Mouse (Mus musculus) heart, embryonic 10.5 days (tissue): ENCODE results near the gene Cdca7. TPM values are rescaled to one million over a fixed set of nuclear protein-coding genes. Genes with fewer than 3 reads are reported as not detected.
A peak's percentile ranks its signal among the peaks of the same experiment; 100 is the strongest.

ENCODE experiments used
- DNase-seq: peaks from one replicate; pipeline ENCODE4 v3.0.0-alpha.2; 2017; ENCODE audit warnings: low spot score
- H3K27ac ChIP-seq: fragments of 300-500 bp; sonication (generic); 2 replicates; pipeline ENCODE4 v1.5.1; 2016; ENCODE audit warnings: mild to moderate bottlenecking
- H3K27me3 ChIP-seq: fragments of 300-500 bp; sonication (generic); 2 replicates; pipeline ENCODE4 v1.6.1; 2016; ENCODE audit warnings: mild to moderate bottlenecking; ENCODE audit not compliant: poor library complexity, insufficient read depth, severe bottlenecking
- H3K36me3 ChIP-seq: fragments of 300-500 bp; sonication (generic); 2 replicates; pipeline ENCODE4 v1.6.1; 2016; ENCODE audit warnings: mild to moderate bottlenecking, moderate library complexity
- H3K4me1 ChIP-seq: fragments of 300-500 bp; sonication (generic); 2 replicates; pipeline ENCODE4 v1.6.1; 2016; ENCODE audit warnings: mild to moderate bottlenecking
- H3K4me3 ChIP-seq: fragments of 300-500 bp; sonication (generic); 2 replicates; pipeline ENCODE4 v1.5.1; 2016; ENCODE audit warnings: mild to moderate bottlenecking, moderate library complexity
- H3K9me3 ChIP-seq: fragments of 300-500 bp; sonication (generic); 2 replicates; pipeline ENCODE4 v1.6.1; 2016; ENCODE audit warnings: mild to moderate bottlenecking, moderate library complexity
- whole genome bisulfite sequencing: fragments of 180-500 bp; shearing (Covaris S2); methylation state at CpG from one replicate; pipeline ENCODE4 v1.1.7; 2016; 5-methylcytosine and 5-hydroxymethylcytosine counted together
- polyA plus RNA-seq: library from polyadenylated mRNA; unstranded; fragments of >200 nt; fragmentation: Nextera tagmentation; extraction: Ambion mirVana; gene quantifications from 2 replicates; pipeline ENCODE4 v1.2.1, GENCODE M21; 2016

Cdca7 gene
- polyA plus RNA-seq, result 72.0 and 119 TPM in 2 replicates

DNA sequence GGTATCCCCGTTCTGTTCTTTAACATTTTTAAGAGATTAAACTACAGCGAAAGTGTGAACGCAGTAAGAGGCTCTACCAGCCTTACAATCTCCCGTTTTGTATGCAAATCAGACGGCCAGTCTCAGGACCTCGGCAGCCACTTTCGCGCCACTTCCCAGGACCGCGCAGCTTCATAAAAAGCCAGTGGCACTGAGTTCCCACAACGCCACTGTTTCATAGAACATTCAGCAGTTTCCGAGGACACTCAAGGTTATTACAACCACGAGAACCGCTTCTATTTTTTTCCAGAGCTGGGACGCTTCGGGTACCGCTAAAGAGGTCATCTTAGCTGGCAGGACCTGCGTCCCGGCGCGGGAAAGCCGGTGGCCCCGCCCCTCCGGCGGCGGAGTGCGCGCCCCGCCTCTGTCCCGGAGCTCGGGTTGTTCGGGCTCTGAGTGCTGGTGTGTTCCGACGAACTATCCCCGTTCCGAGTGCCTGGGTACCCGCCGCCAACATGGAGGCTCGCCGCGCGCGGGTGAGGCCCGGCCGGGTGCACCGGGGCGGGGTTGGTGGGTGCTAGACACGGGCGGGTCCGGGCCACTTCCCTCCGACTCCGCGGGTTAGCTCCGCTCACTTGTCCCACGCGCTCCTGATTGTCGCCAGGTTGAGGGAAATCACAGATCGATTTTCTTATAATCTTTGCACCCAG, at the start of gene Cdca7:
Gene Cdca7, plus strand, starts transcription at position 363 of the 689 bp plus-strand sequence.
- peak within 1 kb of the TSS; percentile 77 for H3K4me3 ChIP-seq
- peak within 1 kb of the TSS; percentile 95 for H3K27ac ChIP-seq
- no peaks in the 10 kb centered on the region for H3K9me3 ChIP-seq
- DNase-seq, result peak; percentile 93
- peaks cover 23% of the 10 kb centered on the region for H3K36me3 ChIP-seq
- under 1% methylated on average over 58 of the region's 58 CpGs for WGBS
- peaks cover 41% of the 10 kb centered on the region for H3K4me1 ChIP-seq
- no peaks in the 10 kb centered on the region for H3K27me3 ChIP-seq

DNA sequence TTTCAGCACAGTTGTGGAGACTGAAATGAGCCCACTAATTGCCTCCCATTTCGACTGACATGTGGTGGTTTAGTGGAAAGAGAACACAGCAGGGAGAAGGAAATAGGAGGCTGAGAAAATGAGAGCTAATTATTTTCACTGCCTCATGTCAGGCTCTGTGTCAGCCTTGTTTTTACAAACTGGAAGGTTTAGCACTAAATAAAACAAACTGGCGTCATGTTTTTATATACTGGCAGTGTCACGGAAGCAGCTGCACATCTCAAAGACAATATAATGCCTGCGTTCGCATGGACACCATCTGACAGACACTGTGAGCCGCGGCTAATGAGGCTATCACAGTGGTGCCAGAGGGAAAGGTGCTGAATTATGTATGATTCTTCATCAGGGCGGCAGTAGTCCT, 49.2 kb upstream of the Cdca7 start:
- H3K4me1 ChIP-seq, result no peaks in the 10 kb centered on the region
- 75% methylated on average over 8 of the region's 8 CpGs for WGBS
- no peaks in the 10 kb centered on the region for H3K27me3 ChIP-seq
- H3K4me3 ChIP-seq, result no peak overlapping the region
- DNase-seq, result no peak
- H3K9me3 ChIP-seq, result no peaks in the 10 kb centered on the region
- H3K27ac ChIP-seq, result no peak overlapping the region
- no peaks in the 10 kb centered on the region for H3K36me3 ChIP-seq

DNA sequence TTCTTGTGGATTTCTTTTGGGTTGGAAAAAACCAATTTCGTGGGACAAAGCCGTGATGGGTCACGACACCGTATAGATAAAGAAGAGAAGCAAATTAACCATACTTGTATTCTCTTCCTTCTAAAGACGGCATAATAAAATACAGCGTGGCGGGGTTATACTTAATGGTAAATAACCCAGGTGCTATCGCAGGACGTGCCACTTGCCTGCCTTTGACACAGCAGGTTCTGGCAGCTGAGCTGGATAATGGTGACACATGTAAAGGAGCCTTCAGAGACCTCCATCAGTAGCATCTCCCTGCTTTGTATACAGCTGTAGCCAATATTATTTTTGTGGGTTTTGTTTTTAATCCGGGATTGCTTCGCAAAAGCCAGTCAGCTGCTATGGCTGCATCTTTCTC, 48.7 kb upstream of the Cdca7 start:
- Histone ChIP-seq H3K27ac (no peak overlapping the region), H3K4me3 (no peak overlapping the region), H3K4me1 (no peaks in the 10 kb centered on the region), H3K9me3 (no peaks in the 10 kb centered on the region), H3K36me3 (no peaks in the 10 kb centered on the region), H3K27me3 (no peaks in the 10 kb centered on the region)
- 87% methylated on average over 11 of the region's 11 CpGs for WGBS
- no peak for DNase-seq

DNA sequence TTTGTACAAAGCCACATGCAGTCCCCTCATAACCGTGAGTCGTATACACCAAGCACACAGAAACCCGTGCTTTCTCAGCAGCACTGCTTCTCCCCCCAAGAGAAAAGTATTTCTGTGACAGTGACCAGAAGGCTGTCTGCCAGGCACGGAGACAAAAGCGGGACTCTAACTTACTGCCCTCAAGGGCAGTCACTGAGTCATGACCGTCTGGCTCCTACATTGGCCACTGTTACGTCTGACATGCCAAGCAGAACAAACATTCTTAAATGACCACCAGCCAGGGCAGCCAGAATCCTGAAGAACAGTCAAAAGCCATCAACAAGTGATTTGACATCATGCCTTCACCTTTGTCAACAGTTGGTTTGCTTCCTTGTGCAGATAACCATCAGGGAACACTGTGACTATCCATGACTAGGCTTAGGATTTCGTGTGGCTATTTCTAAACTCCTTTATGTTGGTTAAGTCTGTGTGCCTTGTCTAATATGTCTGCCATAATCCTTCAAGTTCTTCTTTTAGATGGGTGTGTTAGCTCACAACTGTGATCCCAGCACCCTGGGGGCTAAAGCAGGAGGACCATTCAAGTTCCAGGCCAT, 36.9 kb upstream of the Cdca7 start:
- Histone ChIP-seq H3K9me3 (no peaks in the 10 kb centered on the region), H3K27me3 (no peaks in the 10 kb centered on the region), H3K4me1 (no peaks in the 10 kb centered on the region), H3K36me3 (peaks cover 27% of the 10 kb centered on the region; the same call in 1 of the 2 replicates), H3K4me3 (no peak overlapping the region), H3K27ac (no peak overlapping the region)
- 71% methylated on average over 8 of the region's 8 CpGs for WGBS
- DNase-seq, result no peak

DNA sequence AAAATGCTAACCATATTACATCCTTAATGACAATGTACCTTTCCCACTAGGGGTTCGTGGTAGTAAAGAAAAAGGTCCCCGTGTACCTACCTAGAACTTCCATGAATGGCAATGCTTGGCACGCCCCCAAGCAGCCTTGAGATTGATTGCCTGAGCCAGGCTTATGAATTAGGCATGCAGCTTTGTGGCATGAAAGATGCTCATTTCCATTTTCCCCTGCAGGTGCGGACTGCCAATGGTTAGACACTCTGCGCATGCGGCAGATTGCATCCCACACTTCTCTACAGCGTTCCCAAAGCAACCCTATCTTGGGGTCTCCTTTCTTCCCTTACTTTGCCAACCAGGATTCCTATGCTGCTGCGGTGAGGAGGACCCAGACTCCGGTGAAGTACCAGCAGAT, 34.9 kb upstream of the Cdca7 start:
- Histone ChIP-seq H3K27me3 (no peaks in the 10 kb centered on the region), H3K4me3 (no peak overlapping the region), H3K36me3 (peaks cover 20% of the 10 kb centered on the region; the same call in 1 of the 2 replicates), H3K4me1 (no peaks in the 10 kb centered on the region), H3K9me3 (no peaks in the 10 kb centered on the region), H3K27ac (no peak overlapping the region)
- 91% methylated on average over 9 of the region's 9 CpGs for WGBS
- DNase-seq, result no peak

DNA sequence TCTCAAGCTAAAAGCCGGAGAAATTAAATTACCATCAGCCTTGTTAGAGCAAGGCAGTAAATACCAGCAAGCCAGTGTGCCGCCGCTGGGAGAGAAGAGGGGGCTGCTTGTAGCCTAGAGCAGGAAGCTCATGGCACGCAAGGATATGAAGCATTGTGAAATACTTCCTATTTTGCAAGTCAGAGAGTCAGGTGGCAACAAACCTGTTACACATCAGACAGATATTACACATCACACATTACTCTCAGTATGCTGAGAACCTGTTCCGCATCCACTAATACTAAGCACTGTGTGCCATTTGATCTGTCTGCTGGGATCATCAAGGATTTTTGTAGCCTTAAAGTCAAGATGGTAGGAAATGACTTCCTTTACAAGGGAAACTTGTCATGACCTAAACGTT, 33.1 kb upstream of the Cdca7 start:
- H3K36me3 ChIP-seq, result peaks cover 16% of the 10 kb centered on the region; the same call in 1 of the 2 replicates
- H3K4me3 ChIP-seq, result no peak overlapping the region
- no peaks in the 10 kb centered on the region for H3K27me3 ChIP-seq
- H3K4me1 ChIP-seq, result no peaks in the 10 kb centered on the region
- WGBS, result 91% methylated on average over 6 of the region's 6 CpGs
- H3K27ac ChIP-seq, result no peak overlapping the region
- H3K9me3 ChIP-seq, result no peaks in the 10 kb centered on the region
- DNase-seq, result no peak

DNA sequence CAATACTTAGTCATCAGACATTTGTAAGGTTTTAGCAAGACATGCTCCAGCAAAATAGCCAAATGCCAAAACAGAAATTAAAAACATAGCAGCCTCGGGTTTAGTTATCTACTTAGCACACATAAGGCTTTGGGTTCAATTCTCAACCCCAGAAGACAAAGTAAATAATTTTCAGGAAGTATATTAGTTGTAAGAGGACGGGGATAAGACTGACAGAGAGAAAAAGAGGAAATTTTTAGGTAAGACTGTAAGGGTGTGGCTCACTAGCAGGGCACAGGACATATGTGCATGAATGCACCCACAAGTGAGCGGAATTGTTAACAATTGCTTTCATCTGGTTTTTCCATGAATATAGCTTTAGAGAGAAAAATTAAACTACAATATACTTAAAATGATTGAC, 32.0 kb upstream of the Cdca7 start:
- H3K9me3 ChIP-seq, result no peaks in the 10 kb centered on the region
- WGBS, result 79% methylated on average over 3 of the region's 3 CpGs
- DNase-seq, result no peak
- H3K4me1 ChIP-seq, result no peaks in the 10 kb centered on the region
- H3K4me3 ChIP-seq, result no peak overlapping the region
- H3K27ac ChIP-seq, result no peak overlapping the region
- H3K27me3 ChIP-seq, result no peaks in the 10 kb centered on the region
- peaks cover 11% of the 10 kb centered on the region; the same call in 1 of the 2 replicates for H3K36me3 ChIP-seq

DNA sequence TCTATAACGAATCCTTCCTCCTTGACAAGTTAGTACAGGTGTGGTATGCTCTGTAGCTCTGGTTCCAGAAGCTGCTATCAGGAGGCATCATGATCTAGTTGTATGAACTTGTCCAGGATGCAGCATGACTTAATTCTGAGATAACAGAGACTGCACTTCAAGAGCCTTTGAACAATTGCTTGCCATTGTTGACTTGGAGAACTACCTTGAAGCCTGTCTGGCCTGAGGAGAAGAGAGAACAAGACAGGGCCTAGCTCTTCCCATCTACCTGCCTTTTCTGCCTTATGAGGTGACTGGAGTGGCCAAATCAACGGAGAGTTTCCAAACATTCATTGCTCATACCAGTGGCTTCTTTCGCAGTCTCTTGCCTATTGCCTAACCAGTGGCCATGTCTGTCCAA, 29.9 kb upstream of the Cdca7 start:
- Histone ChIP-seq H3K4me1 (no peaks in the 10 kb centered on the region), H3K27ac (no peak overlapping the region), H3K9me3 (no peaks in the 10 kb centered on the region), H3K36me3 (peaks cover 9% of the 10 kb centered on the region; the same call in 1 of the 2 replicates), H3K4me3 (no peak overlapping the region), H3K27me3 (no peaks in the 10 kb centered on the region)
- no peak for DNase-seq
- 86% methylated on average over 3 of the region's 3 CpGs for WGBS

DNA sequence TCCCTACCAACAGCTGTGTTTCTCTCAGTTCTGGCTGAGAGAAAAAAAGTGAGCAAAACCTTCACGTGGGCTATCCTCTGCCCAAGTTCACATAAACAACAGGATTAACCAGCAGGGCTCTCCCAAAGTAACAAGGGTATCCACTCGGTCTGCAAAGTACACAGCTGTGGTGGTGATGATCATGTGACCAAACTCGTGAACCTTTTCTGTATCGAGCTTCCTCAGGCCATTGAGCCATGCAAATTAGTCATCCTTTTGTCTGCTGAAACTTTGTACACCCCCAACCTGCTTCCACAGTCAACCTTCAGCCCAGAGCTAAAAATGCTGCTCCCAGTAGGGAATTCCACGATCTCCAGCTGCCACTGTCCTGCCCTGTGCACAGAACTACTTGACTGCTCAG, 29.3 kb upstream of the Cdca7 start:
- no peaks in the 10 kb centered on the region for H3K27me3 ChIP-seq
- DNase-seq, result no peak
- H3K4me3 ChIP-seq, result no peak overlapping the region
- H3K36me3 ChIP-seq, result peaks cover 4% of the 10 kb centered on the region; the same call in 1 of the 2 replicates
- no peak overlapping the region for H3K27ac ChIP-seq
- WGBS, result 50% methylated on average over 5 of the region's 5 CpGs
- H3K9me3 ChIP-seq, result no peaks in the 10 kb centered on the region
- no peaks in the 10 kb centered on the region for H3K4me1 ChIP-seq

DNA sequence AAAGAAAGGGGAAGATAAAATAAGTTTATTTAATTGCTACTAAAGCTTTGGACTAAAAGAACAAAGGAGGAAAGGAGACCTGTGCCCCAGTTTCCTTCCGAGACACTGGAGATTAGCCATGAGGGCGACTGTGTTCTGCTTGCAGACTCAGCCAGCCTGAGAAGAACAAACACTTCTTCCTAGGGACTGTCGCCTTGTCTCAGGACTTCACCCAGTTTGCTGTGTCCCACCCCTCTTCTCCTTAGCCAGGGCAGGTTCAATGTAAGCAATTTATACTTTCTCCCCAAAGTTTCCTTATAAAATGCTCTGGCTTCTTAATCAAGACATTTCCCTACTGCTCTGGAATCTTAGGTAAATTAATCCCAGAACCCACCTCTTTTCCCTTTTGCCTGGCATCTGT, 22.4 kb upstream of the Cdca7 start:
- Histone ChIP-seq H3K27me3 (no peaks in the 10 kb centered on the region), H3K27ac (no peak overlapping the region), H3K9me3 (no peaks in the 10 kb centered on the region), H3K36me3 (no peaks in the 10 kb centered on the region), H3K4me3 (no peak overlapping the region), H3K4me1 (peaks cover 8% of the 10 kb centered on the region)
- 46% methylated on average over 3 of the region's 3 CpGs for WGBS
- DNase-seq, result no peak

DNA sequence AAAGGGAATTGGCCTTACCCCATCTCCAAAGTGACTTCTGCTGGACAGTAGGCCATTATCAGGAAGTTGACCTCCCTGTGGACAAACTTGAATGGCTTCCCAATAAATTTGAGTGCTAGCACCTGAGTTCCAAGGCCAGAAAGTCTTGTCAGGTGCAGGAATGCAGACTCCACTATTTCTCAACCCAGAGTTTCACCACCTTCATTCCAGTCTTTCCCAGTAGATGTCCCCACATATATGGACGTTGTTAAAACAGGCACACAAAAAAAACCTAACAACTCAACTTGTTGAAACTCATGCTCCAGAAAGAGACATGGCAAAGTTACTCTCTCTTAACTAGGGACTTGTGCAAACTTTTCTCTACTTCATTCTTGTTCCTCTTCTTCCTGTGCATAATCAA, 19.8 kb upstream of the Cdca7 start:
- no peaks in the 10 kb centered on the region for H3K9me3 ChIP-seq
- H3K27me3 ChIP-seq, result no peaks in the 10 kb centered on the region
- no peaks in the 10 kb centered on the region for H3K36me3 ChIP-seq
- no peak for DNase-seq
- H3K4me1 ChIP-seq, result peaks cover 8% of the 10 kb centered on the region
- H3K4me3 ChIP-seq, result no peak overlapping the region
- H3K27ac ChIP-seq, result no peak overlapping the region
- WGBS, result 59% methylated on average over 1 of the region's 1 CpGs

DNA sequence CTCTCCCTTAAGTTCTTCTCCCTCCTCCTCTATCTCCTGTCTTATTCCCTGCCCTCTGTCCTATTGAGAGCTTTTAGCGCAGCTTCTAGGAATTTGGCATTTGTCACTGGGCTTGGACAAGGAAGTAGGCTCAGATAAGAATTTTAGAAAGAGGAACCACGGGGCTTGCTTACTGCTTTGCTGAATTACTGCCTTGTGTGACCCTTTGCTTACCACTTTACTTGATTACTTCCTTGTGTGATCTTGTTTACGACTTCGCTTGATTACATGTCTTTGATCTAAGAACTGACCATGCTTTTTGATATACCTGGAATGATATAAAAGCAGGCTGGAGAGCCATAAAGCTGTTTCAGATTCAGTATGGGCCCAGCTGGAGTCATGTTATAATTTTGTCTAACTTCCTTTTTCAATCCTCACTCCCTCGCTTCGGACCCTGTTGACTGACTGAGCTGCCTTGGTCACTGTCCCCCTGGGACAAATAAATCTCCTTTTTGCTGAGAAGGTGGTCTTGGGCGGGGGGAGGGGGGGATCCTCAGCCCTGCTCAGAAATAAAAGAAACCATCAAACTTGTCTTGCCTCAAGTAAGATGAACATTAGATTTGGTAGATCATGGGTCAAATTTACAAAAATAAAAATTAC, 11.5 kb upstream of the Cdca7 start:
- WGBS, result 56% methylated on average over 7 of the region's 7 CpGs
- Histone ChIP-seq H3K27me3 (no peaks in the 10 kb centered on the region), H3K4me3 (no peak overlapping the region), H3K36me3 (no peaks in the 10 kb centered on the region), H3K4me1 (no peaks in the 10 kb centered on the region), H3K27ac (no peak overlapping the region), H3K9me3 (no peaks in the 10 kb centered on the region)
- no peak for DNase-seq

DNA sequence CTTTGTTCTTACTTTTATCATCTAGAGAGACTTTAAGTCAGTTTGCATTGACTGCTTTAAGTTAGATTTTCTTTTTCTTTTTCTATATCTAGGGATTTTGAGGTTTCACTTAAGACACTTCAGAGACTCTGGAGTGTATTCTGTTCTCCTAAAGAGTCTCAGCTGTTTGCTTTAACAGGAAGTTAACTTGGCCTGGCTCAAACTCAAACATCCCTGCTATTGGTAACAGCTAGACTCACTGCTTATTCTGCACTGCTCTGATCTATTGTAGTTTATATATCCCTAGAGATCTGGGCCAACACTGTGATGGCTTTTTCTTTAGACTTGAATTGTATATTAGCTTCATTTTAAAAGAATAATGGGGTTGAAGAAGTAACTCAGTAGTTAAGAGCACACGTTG, 8.4 kb upstream of the Cdca7 start:
- Histone ChIP-seq H3K27me3 (no peaks in the 10 kb centered on the region), H3K27ac (no peak overlapping the region), H3K36me3 (no peaks in the 10 kb centered on the region), H3K4me1 (no peaks in the 10 kb centered on the region), H3K9me3 (no peaks in the 10 kb centered on the region), H3K4me3 (no peak overlapping the region)
- 90% methylated on average over 1 of the region's 1 CpGs for WGBS
- DNase-seq, result no peak
